Mouse (Mus musculus) lung, adult 2 months (tissue): ENCODE results near the gene Plcl2. TPM values are rescaled to one million over a fixed set of nuclear protein-coding genes. Genes with fewer than 3 reads are reported as not detected.
"Not testable (repeated sequence)": the region's sequence is repeated elsewhere in the genome, so short reads cannot be mapped to it uniquely, and the experiment has no call there.

Source experiments
- DNase-seq: peaks from one replicate; pipeline ENCODE4 v3.0.0; 2022
- H3K4me1 ChIP-seq: fragments of 200-500 bp; 2 replicates; pipeline ENCODE4 v1.6.1; 2011; ENCODE audit warnings: low read length; ENCODE audit not compliant: control insufficient read depth, insufficient read depth
- H3K4me3 ChIP-seq: fragments of 200-500 bp; replicated peaks from 2 replicates; pipeline ENCODE3; 2011; ENCODE audit warnings: low read depth, mild to moderate bottlenecking, control low read depth, low read length; ENCODE audit errors: extremely low read depth
- CTCF ChIP-seq: fragments of 200-500 bp; IDR thresholded peaks from 2 replicates; pipeline ENCODE4 v1.5.1; 2011; ENCODE audit warnings: mild to moderate bottlenecking, low read length, control low read depth; ENCODE audit not compliant: insufficient read depth
- POLR2A ChIP-seq: fragments of 200-500 bp; IDR thresholded peaks from 2 replicates; pipeline ENCODE4 v1.6.1; 2011; ENCODE audit warnings: low read depth, mild to moderate bottlenecking, control low read depth, low read length, borderline replicate concordance; ENCODE audit errors: extremely low read depth
- WGBS: fragments of 180-500 bp; shearing (Covaris S2); methylation state at CpG from one replicate; pipeline ENCODE4 v1.1.7; 2018; 5-methylcytosine and 5-hydroxymethylcytosine counted together
- polyA plus RNA-seq: library from polyadenylated mRNA; depleted of rRNA; stranded (reverse); fragments of >200 nt; gene quantifications from 2 replicates; pipeline ENCODE4 v1.2.3, GENCODE M21; 2012

Gene Plcl2
- polyA plus RNA-seq, 1 experiment: 3.0 TPM

GRCm38 (mm10) chr17:50600696-50601095, 91.5 kb downstream of the Plcl2 start:
- DNase-seq: no peak
- 81% methylated on average over 1 of the region's 1 CpGs for WGBS
- Histone ChIP-seq H3K4me3 (no peak overlapping the region), H3K4me1 (no peaks in the 10 kb centered on the region)
- TF ChIP-seq CTCF (no peak), POLR2A (no peak)

DNA sequence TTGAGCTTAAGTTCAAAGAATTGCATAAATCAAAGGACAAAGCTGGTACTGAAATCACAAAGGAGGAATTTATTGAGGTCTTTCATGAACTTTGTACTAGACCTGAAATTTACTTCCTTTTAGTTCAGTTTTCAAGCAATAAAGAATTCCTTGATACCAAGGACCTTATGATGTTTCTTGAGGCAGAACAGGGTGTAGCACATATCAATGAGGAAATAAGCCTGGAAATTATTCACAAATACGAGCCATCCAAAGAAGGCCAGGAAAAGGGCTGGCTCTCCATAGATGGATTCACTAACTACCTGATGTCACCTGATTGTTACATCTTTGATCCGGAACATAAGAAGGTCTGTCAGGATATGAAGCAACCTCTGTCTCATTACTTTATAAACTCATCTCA, 97.7 kb downstream of the Plcl2 start:
- no peaks in the 10 kb centered on the region; the same call in 1 of the 2 replicates for H3K4me1 ChIP-seq
- no peak overlapping the region for H3K4me3 ChIP-seq
- 93% methylated on average over 2 of the region's 2 CpGs for WGBS
- no peak for DNase-seq
- no peak for TF ChIP-seq POLR2A
- no peak for TF ChIP-seq CTCF

GRCm38 (mm10) chr17:50609908-50610307, 100.7 kb downstream of the Plcl2 start:
- 93% methylated on average over 4 of the region's 4 CpGs for WGBS
- DNase-seq: no peak
- Histone ChIP-seq H3K4me3 (no peak overlapping the region), H3K4me1 (no peaks in the 10 kb centered on the region; the same call in 1 of the 2 replicates)
- TF ChIP-seq POLR2A (no peak), CTCF (no peak)

GRCm38 (mm10) chr17:50620794-50621537, 111.8 kb downstream of the Plcl2 start:
- no peaks in the 10 kb centered on the region for H3K4me1 ChIP-seq
- DNase-seq: no peak
- no peak overlapping the region for H3K4me3 ChIP-seq
- no peak for TF ChIP-seq POLR2A
- TF ChIP-seq CTCF: no peak
- WGBS: 81% methylated on average over 7 of the region's 7 CpGs

DNA sequence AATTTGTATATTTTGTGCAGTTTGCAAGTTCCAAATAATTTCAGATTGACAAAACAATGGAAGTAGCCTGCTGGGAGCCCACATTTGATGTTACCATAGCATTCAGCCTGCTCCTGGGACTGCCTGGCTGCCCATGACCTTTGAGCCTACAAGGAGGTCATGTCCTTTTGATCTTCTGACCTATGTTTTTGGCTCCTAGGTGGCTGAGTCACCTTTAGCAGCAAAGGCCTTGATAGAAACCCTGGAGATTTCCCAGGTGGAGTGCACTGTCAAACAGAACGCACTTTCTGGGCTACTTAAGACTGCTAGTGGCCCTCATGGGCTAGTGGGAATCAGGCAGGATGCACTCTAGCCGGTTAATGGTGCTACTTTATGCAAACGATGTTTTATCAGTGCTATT, 112.8 kb downstream of the Plcl2 start:
- WGBS: 82% methylated on average over 3 of the region's 3 CpGs

GRCm38 (mm10) chr17:50625584-50625983, 116.4 kb downstream of the Plcl2 start:
- WGBS: 89% methylated on average over 4 of the region's 4 CpGs

More for the DNA sequence above, 112.8 kb downstream of the Plcl2 start:
- Histone ChIP-seq H3K4me3 (no peak overlapping the region), H3K4me1 (no peaks in the 10 kb centered on the region)
- no peak for TF ChIP-seq CTCF
- no peak for TF ChIP-seq POLR2A
- DNase-seq: no peak

DNA sequence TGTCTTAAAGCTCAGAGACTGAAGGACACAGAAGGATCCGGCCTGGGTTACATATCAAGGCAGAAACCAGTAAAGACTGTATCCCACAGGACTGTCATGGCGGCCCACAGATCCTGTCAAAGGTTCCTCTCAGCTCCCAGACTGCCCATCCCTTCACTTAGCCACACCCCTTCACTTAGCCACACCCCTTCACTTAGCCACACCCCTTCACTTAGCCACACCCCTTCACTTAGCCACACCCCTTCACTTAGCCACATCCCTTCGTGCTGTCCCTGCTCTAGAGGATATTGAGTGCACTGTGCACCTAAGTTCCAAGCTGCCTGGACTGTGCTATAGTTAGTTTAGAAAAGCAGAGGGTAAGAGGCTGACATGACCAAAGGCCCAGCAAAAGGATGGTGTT, 118.5 kb downstream of the Plcl2 start:
- 85% methylated on average over 3 of the region's 3 CpGs for WGBS
- DNase-seq: no peak
- TF ChIP-seq CTCF: no peak
- no peak for TF ChIP-seq POLR2A
- Histone ChIP-seq H3K4me1 (no peaks in the 10 kb centered on the region), H3K4me3 (no peak overlapping the region)

More at GRCm38 (mm10) chr17:50625584-50625983, 116.4 kb downstream of the Plcl2 start:
- H3K4me1 ChIP-seq: no peaks in the 10 kb centered on the region
- no peak for DNase-seq
- no peak for TF ChIP-seq POLR2A
- TF ChIP-seq CTCF: no peak
- H3K4me3 ChIP-seq: no peak overlapping the region

DNA sequence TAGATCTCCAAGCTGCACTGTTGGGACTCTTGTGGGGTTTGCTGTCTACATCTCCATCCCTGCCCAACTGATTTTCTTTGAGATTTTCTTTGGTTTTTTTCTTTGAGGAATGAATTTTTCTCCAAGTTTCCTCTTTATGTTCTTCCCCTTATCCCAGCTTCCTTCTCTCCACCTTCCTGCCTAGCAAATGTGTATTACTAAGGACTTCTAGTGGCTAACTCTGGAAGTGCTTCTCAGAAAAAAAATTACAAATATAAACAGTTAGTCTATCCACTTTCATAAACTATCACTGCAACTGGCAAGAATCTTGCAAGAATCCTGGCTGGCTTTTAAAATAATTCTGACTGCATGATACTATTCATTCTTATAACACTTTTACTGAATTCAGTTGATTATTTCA, 119.5 kb downstream of the Plcl2 start:
- DNase-seq: no peak
- TF ChIP-seq POLR2A (no peak), CTCF (no peak)
- Histone ChIP-seq H3K4me1 (no peaks in the 10 kb centered on the region), H3K4me3 (no peak overlapping the region)

- DNase-seq, H3K4me1 ChIP-seq: not testable (repeated sequence)
These were observed 121.8 kb downstream of the Plcl2 start for GRCm38 (mm10) chr17:50630992-50631391.

DNA sequence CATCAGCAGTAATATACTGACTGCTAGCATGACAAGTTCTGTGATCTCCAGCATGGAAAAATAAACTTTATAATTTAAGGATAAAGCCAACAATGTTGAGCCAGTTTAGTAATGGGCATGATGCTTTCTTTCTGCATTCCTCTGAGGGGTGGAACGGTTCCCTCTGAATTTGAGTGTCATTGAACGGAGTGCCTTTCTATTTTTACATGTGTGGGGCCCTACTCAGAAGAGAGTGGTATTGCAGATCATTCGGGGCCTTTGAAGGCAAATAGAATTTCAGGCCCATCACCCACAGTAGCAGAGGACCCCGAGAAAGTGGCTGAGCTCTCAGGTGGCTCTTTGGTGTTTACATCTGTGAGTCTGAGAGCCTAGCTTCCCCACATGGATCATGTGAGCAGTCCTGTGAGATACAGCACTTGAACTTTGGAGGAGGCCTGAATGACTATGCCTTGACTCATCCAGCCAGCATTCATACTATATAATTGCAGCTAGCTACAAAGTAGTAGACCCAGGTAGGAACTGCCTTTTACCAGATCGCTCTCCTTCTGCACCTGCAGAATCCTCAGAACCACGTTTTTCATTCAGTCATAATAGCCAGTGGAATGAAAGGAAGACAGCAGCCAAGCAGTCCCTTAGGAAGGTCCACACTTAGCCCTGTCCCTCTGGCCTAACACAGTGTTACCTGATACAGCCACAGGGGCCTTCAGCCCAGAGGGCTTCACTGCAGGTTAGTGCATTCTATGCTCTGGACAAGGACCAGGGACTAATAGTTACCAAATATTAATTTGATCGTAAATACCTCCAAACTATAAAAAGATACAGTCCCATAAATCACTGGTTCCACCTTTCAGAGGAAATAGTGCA, 125.0 kb downstream of the Plcl2 start:
- H3K4me1 ChIP-seq: no peaks in the 10 kb centered on the region
- H3K4me3 ChIP-seq: no peak overlapping the region
- 53% methylated on average over 7 of the region's 7 CpGs for WGBS
- peak; percentile 5 for DNase-seq
- TF ChIP-seq POLR2A (no peak), CTCF (no peak)

More at GRCm38 (mm10) chr17:50630992-50631391, 121.8 kb downstream of the Plcl2 start:
- not testable (repeated sequence) for H3K4me3 ChIP-seq
